Mouse (Mus musculus) naive thymus-derived CD4-positive, alpha-beta T cell, adult 5 months (primary cell): Measurements from ENCODE around the gene Gm28998. TPM values are rescaled to one million over a fixed set of nuclear protein-coding genes. Genes with fewer than 3 reads are reported as not detected.

ENCODE experiments used
- polyA plus RNA-seq: library from polyadenylated mRNA; unstranded; fragments of 100-300 nt; shearing (Covaris generic); gene quantifications from one replicate; pipeline ENCODE4 v1.2.1, GENCODE M21; 2017

Gm28998 gene
- not detected for polyA plus RNA-seq

DNA sequence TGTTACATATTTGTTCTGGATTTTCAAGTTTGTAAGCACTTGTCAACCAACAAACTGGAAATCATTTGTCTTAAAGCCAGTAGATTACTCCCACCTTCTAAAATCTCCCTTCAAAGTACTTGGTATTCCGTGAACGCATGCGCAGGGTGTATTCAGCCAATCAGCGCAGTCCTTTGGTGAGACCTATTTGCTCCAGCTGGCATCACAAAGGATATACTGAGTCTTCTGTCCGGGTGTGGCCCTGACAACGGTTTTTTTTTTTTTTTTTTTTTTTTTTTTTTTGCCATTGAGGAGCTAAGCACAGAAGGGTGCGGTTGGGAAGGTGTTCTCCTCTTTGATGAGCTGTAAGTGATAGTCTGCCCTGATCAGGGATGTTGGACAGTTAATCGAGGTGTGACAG, at the start of gene Gm28998:
TSS of gene Gm28998 (plus strand) at position 301 of the 400 bp plus-strand sequence.

Other genes with a start within 250 kb of the Gm28998 start
- gene Gm21244, start 84.5 kb upstream of the Gm28998 start, polyA plus RNA-seq: not detected
- not detected for gene Gm21788, start 151.2 kb downstream of the Gm28998 start, polyA plus RNA-seq